Mouse (Mus musculus) liver (tissue): Measurements from ENCODE around the gene Stac3.

Source experiments
- DNase-seq: peaks from one replicate; pipeline ENCODE4 v3.0.0-alpha.2; 2020; ENCODE audit warnings: mixed read lengths

Gene Stac3

DNA sequence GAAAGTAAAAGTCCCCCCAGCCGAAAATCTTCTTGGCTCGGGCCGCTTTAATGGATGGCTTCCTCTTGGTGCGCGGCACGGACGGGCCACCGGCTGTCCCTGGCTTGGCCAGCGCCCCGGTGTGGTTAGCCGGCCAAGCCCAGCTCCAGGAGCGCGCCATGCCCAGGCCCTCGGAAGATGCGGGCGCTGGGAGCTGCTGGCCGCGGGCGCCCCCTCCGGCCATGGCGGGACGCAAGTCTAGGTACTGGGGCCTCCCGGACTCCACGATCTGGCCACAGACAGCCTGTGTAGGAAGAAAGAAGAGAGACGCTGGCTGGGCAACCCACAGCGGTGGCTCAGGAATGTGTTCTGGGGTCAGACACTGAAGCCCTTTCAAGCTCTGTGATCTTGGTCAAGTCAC lies 25.2 kb downstream of the Stac3 start:
- peak; percentile 52 for DNase-seq

DNA sequence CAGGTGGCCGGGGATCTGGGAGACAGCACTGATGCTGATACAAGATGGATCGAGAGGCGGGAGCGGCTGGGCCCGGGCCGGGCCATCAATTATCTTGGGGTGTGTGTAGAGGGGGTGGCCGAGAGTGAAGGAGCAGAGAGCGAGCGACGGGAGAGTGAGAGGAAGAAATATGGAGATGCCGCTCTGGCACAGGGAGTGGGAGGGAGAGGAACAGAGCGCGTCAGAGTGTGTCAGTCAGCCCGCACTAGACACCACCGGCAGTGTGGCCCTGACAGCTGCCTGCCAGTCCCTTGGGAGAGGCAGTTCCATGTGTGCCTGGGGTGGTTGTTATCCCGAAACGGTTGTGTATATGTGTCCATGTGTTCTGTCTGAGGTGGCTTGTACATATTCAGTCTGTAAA lies 26.0 kb downstream of the Stac3 start:
- no peak for DNase-seq

- DNase-seq, result no peak
These were observed 29.5 kb downstream of the Stac3 start for GRCm38 (mm10) chr10:127530945-127531344.

DNA sequence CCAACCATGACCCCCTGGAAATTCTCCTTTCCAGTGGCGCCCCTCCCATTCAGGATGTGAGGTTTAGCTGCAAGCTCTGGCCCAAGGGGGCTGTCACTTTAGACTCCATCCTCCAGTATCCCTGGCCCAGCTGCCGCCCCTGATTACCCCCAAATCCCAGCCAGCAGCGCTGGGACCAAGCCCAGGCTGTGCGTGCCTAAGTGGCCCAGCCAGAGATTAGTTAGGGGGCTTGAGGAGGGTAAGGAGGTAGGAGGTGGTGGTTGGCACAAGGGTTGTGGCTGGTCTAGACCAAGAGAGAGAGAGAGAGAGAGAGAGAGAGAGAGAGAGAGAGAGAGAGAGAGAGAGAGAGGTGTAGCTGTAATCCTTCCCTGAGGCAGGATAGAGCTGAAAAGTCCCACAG lies 30.1 kb downstream of the Stac3 start:
- DNase-seq, result no peak

DNA sequence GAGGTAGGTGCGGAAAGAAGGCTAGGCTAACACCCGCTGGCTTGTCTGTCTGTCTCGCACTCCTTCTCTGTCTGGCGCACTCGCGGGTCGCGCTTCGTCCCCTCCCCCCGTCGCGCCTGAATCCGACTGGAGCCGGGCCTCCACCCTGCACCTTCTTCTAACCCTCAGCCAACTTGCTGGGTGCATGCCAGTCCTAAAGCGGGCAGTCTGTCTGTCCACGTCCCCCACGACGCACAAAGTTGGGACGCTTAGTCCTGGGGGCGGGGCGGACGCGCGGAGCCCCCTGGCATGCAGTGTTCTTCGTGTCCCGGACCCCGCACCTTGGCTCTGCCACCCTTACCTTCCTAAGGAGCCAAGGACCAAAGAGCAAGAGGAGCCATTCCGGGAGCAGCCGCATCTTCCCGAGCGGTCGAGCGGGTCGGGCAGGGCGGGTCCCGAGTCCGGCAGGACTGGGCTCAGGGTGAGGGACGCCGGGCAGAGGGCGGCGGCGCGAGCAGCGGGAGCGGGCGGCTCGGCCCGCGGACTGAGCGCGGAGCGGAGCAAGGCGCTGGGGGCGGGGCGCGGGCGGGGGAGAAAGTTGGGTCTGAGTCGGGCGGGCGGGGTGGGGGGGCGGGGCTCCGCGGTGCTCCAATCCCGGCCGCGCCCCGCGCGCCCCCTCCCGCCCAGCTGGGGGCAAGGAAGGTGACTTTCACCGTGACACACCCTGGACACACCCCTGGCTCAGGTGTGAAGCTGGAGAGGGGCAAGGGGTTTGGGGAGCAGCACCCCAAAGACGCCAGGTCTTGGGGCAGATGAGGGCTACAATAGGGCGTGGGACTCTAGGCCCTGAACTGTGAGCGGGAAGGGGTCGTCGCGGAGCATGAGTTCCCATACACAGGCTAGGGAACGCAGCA lies 32.8 kb downstream of the Stac3 start, which contains the start of gene Nxph4:
Gene Nxph4, minus strand, starts transcription at position 524 of the 893 bp plus-strand sequence.
- peak; percentile 39 for DNase-seq

- DNase-seq, result no peak
These were observed 33.5 kb downstream of the Stac3 start for GRCm38 (mm10) chr10:127534929-127535384.

DNA sequence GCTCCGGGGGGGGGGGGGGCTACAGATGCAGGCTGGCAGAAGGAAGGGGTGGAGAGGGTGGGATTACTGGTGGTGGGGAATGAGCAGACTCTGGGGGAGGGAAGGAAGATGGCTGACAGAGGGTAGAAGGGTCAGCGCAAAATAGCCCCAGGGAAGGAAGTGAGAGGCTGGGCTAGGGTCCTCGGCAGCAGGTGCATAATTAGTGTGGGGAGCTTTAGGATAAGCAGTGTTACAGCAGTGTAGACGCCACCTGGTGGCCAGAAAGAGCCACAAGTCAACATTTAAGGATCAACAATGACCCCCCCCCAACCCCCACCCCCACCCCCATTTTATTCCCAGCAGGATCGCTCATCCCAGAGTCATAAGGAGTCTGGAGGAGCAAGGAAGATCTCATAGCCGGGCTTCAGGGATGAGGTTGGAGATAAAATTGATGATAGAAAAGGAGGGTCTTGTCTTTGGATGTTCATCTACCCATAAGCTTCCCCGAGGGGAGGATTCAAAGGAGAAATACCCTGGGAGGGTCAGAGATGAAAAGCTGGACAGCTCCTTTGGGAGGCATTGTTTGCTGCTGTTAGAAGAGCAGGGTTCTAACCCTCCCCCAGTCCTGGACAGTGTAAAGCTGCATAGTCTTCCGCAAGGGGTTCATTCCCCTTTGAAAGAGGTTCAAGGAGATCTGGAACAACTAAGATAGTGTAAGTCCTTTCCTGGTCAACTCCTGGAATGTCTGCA lies 35.3 kb downstream of the Stac3 start:
- DNase-seq, result no peak

GRCm38 (mm10) chr10:127537854-127538583 lies 36.5 kb downstream of the Stac3 start:
- peak; percentile 73 for DNase-seq

- no peak for DNase-seq
These were observed 40.0 kb downstream of the Stac3 start for GRCm38 (mm10) chr10:127541510-127541909.

- no peak for DNase-seq
These were observed 40.6 kb downstream of the Stac3 start for GRCm38 (mm10) chr10:127542084-127542483.

GRCm38 (mm10) chr10:127542720-127543119 lies 41.2 kb downstream of the Stac3 start:
- DNase-seq, result no peak

DNA sequence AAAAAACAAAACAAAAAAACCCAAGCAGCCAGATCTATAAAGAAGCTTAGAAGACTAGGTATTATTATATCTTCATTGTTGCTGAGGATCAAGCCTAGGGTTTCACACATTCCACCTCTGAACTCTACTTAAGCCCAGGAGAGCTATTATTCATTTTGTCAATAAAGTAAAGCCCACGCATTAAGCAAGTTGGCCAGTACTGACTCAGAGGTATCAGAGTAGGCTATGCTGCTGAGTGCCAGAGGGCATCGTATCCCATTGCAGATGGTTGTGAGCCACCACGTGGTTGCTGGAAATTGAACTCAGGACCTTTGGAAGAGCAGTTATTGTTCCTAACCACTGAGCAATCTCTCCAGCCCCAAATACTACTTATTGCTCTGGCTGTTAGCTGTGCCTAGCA lies 42.4 kb downstream of the Stac3 start:
- DNase-seq, result no peak

GRCm38 (mm10) chr10:127544375-127544774 lies 42.9 kb downstream of the Stac3 start:
- DNase-seq, result no peak

GRCm38 (mm10) chr10:127546505-127546904 lies 45.0 kb downstream of the Stac3 start:
- DNase-seq, result no peak

GRCm38 (mm10) chr10:127548236-127548635 lies 46.8 kb downstream of the Stac3 start:
- no peak for DNase-seq

GRCm38 (mm10) chr10:127549892-127550291 lies 48.4 kb downstream of the Stac3 start:
- no peak for DNase-seq

DNA sequence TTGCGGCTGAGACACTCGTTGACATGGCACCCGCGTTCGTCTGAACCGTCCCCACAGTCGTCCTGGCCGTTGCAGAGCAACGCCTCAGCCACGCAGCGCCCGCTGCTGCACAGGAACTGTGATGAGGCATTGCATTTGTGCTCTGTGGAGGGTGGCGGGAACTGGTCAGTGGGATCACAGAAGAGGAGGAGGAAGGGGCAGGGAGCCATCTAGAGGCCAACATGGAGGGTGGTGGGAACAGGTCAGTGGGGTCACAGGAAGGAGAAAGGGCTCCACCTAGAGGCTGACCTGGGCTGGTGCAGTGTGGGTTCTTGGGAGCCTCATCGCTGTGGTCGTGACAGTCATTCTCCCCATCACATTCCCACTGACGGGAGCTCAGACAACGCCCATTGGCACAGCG lies 54.2 kb downstream of the Stac3 start:
- peak; percentile 45 for DNase-seq

DNA sequence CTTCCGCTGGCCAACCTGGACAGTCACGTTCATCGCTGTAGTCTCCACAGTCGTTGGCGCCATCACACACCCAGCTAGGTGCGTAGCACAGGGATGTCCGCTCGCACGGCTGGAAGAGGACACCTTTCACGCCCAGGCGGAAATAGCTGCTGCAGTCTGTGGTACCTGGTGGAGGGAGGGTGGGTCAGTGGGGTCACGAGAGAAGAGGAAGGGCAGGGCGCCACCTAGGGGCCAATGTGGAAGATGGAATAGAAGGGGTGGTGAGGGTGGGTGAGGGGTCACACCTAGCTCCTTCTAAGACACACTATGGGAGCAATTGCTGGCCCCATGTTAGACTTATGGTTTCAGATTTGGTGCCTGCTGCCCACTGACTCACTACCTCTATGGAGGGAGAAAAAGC lies 55.9 kb downstream of the Stac3 start:
- DNase-seq, result no peak
